Mouse (Mus musculus) forebrain, embryonic 10.5 days (tissue): ENCODE data around the gene Olfr1040. TPM values are rescaled to one million over a fixed set of nuclear protein-coding genes. Genes with fewer than 3 reads are reported as not detected.
"Not testable (repeated sequence)": the region's sequence is repeated elsewhere in the genome, so short reads cannot be mapped to it uniquely, and the experiment has no call there.

Experiments used
- DNase-seq: peaks from one replicate; pipeline ENCODE4 v3.0.0-alpha.2; 2017; ENCODE audit warnings: low spot score; ENCODE audit errors: extremely low spot score
- H3K27ac ChIP-seq: fragments of 300-500 bp; sonication (generic); 2 replicates; pipeline ENCODE4 v1.5.1; 2016; ENCODE audit warnings: mild to moderate bottlenecking
- H3K27me3 ChIP-seq: fragments of 300-500 bp; sonication (generic); 2 replicates; pipeline ENCODE4 v1.6.1; 2016; ENCODE audit warnings: mild to moderate bottlenecking; ENCODE audit not compliant: poor library complexity, severe bottlenecking
- H3K36me3 ChIP-seq: fragments of 300-500 bp; sonication (generic); replicated peaks from 2 replicates; pipeline ENCODE4 v1.6.1; 2016; ENCODE audit warnings: mild to moderate bottlenecking, moderate library complexity
- H3K4me1 ChIP-seq: fragments of 300-500 bp; sonication (generic); 2 replicates; pipeline ENCODE4 v1.6.1; 2016
- H3K4me3 ChIP-seq: fragments of 300-500 bp; sonication (generic); 2 replicates; pipeline ENCODE4 v1.5.1; 2016; ENCODE audit warnings: mild to moderate bottlenecking, moderate library complexity
- H3K9me3 ChIP-seq: fragments of 300-500 bp; sonication (generic); 2 replicates; pipeline ENCODE4 v1.6.1; 2016; ENCODE audit warnings: mild to moderate bottlenecking, moderate library complexity
- WGBS: fragments of 180-500 bp; shearing (Covaris S2); methylation state at CpG from one replicate; pipeline ENCODE4 v1.1.7; 2016; 5-methylcytosine and 5-hydroxymethylcytosine counted together
- polyA plus RNA-seq: library from polyadenylated mRNA; unstranded; fragments of >200 nt; fragmentation: Nextera tagmentation; extraction: Ambion mirVana; gene quantifications from 2 replicates; pipeline ENCODE4 v1.2.1, GENCODE M21; 2016

Olfr1040 gene
- polyA plus RNA-seq, result not detected in 2 replicates

- 88% methylated on average over 1 of the region's 1 CpGs for WGBS
- H3K4me3 ChIP-seq, result no peak within 1 kb of the TSS
- H3K36me3 ChIP-seq, result no peaks in the 10 kb centered on the region
- H3K27ac ChIP-seq, result no peak within 1 kb of the TSS
- no peak for DNase-seq
- no peaks in the 10 kb centered on the region for H3K9me3 ChIP-seq
- H3K4me1 ChIP-seq, result no peaks in the 10 kb centered on the region
- H3K27me3 ChIP-seq, result no peaks in the 10 kb centered on the region
These were observed at the start of gene Olfr1040 for GRCm38 (mm10) chr2:86146632-86147031. Gene Olfr1040, minus strand, starts transcription at chr2:86146732.

- no peak for DNase-seq
- Histone ChIP-seq H3K4me3 (no peak overlapping the region), H3K9me3 (no peaks in the 10 kb centered on the region), H3K27ac (no peak overlapping the region), H3K27me3 (no peaks in the 10 kb centered on the region), H3K36me3 (no peaks in the 10 kb centered on the region), H3K4me1 (no peaks in the 10 kb centered on the region)
- WGBS, result 68% methylated on average over 1 of the region's 1 CpGs
These were observed 49.3 kb upstream of the Olfr1040 start for GRCm38 (mm10) chr2:86195863-86196262.

GRCm38 (mm10) chr2:86185583-86185982, 39.1 kb upstream of the Olfr1040 start, which contains the start of gene Olfr52:
Gene Olfr52, minus strand, starts transcription at chr2:86185683.
- Histone ChIP-seq H3K4me3 (no peak within 1 kb of the TSS), H3K27ac (no peak within 1 kb of the TSS), H3K4me1 (no peaks in the 10 kb centered on the region), H3K9me3 (no peaks in the 10 kb centered on the region), H3K36me3 (no peaks in the 10 kb centered on the region), H3K27me3 (no peaks in the 10 kb centered on the region)
- no peak for DNase-seq

GRCm38 (mm10) chr2:86179950-86180349, 33.4 kb upstream of the Olfr1040 start:
- WGBS, result 84% methylated on average over 3 of the region's 3 CpGs
- Histone ChIP-seq H3K27me3 (no peaks in the 10 kb centered on the region), H3K27ac (no peak overlapping the region), H3K9me3 (no peaks in the 10 kb centered on the region), H3K36me3 (no peaks in the 10 kb centered on the region), H3K4me1 (no peaks in the 10 kb centered on the region), H3K4me3 (no peak overlapping the region)
- no peak for DNase-seq

- Histone ChIP-seq H3K36me3 (no peaks in the 10 kb centered on the region), H3K4me3 (no peak within 1 kb of the TSS), H3K9me3 (no peaks in the 10 kb centered on the region), H3K27ac (no peak within 1 kb of the TSS), H3K4me1 (no peaks in the 10 kb centered on the region), H3K27me3 (no peaks in the 10 kb centered on the region)
- DNase-seq, result no peak
These were observed 31.2 kb upstream of the Olfr1040 start, which contains the start of gene Olfr1044 for GRCm38 (mm10) chr2:86177720-86178119. Gene Olfr1044, minus strand, starts transcription at chr2:86177820.

GRCm38 (mm10) chr2:86175422-86175821, 28.9 kb upstream of the Olfr1040 start:
- not testable (repeated sequence) for H3K4me1 ChIP-seq, H3K27me3 ChIP-seq, H3K36me3 ChIP-seq, H3K27ac ChIP-seq, H3K9me3 ChIP-seq, DNase-seq, H3K4me3 ChIP-seq
- 78% methylated on average over 7 of the region's 7 CpGs for WGBS

- Histone ChIP-seq H3K36me3 (no peaks in the 10 kb centered on the region), H3K27ac (no peak within 1 kb of the TSS), H3K9me3 (no peaks in the 10 kb centered on the region), H3K4me1 (no peaks in the 10 kb centered on the region), H3K4me3 (no peak within 1 kb of the TSS), H3K27me3 (no peaks in the 10 kb centered on the region)
- DNase-seq, result no peak
- WGBS, result 88% methylated on average over 2 of the region's 2 CpGs
These were observed 20.9 kb upstream of the Olfr1040 start, which contains the start of gene Olfr1043 for GRCm38 (mm10) chr2:86167422-86167821. Gene Olfr1043, minus strand, starts transcription at chr2:86167522.

GRCm38 (mm10) chr2:86161738-86162137, 15.2 kb upstream of the Olfr1040 start, which contains the start of gene Olfr1042:
Gene Olfr1042, minus strand, starts transcription at chr2:86161838.
- Histone ChIP-seq H3K36me3 (no peaks in the 10 kb centered on the region), H3K4me1 (no peaks in the 10 kb centered on the region), H3K27me3 (no peaks in the 10 kb centered on the region), H3K9me3 (no peaks in the 10 kb centered on the region), H3K4me3 (no peak within 1 kb of the TSS), H3K27ac (no peak within 1 kb of the TSS)
- DNase-seq, result no peak
- 86% methylated on average over 2 of the region's 2 CpGs for WGBS

GRCm38 (mm10) chr2:86135828-86136227, 10.7 kb downstream of the Olfr1040 start, which contains the start of gene Olfr1039:
Gene Olfr1039, minus strand, starts transcription at chr2:86135928.
- H3K4me1 ChIP-seq, result no peaks in the 10 kb centered on the region
- no peaks in the 10 kb centered on the region for H3K36me3 ChIP-seq
- 94% methylated on average over 1 of the region's 1 CpGs for WGBS
- no peaks in the 10 kb centered on the region for H3K27me3 ChIP-seq
- DNase-seq, result no peak
- no peak within 1 kb of the TSS for H3K4me3 ChIP-seq
- no peaks in the 10 kb centered on the region for H3K9me3 ChIP-seq
- no peak within 1 kb of the TSS for H3K27ac ChIP-seq

Other genes with a start within 250 kb of the Olfr1040 start
- gene Olfr1024, start 241.7 kb downstream of the Olfr1040 start, polyA plus RNA-seq, result not detected in 2 replicates
- not detected in 2 replicates for gene Olfr1025-ps1, start 231.5 kb downstream of the Olfr1040 start, polyA plus RNA-seq
- gene Olfr1026, start 225.2 kb downstream of the Olfr1040 start, polyA plus RNA-seq, result not detected in 2 replicates
- not detected in 2 replicates for gene Olfr1028, start 196.3 kb downstream of the Olfr1040 start, polyA plus RNA-seq
- gene Olfr1029, start 172.8 kb downstream of the Olfr1040 start, polyA plus RNA-seq, result not detected in 2 replicates
- gene Olfr1030, start 167.5 kb downstream of the Olfr1040 start, polyA plus RNA-seq, result not detected in 2 replicates
- not detected in 2 replicates for gene Olfr1031, start 156.4 kb downstream of the Olfr1040 start, polyA plus RNA-seq
- gene Olfr1032, start 141.2 kb downstream of the Olfr1040 start, polyA plus RNA-seq, result not detected in 2 replicates
- gene Olfr1033, start 126.1 kb downstream of the Olfr1040 start, polyA plus RNA-seq, result not detected in 2 replicates
- gene Olfr1034, start 100.9 kb downstream of the Olfr1040 start, polyA plus RNA-seq, result not detected in 2 replicates
- not detected in 2 replicates for gene Olfr1036, start 72.7 kb downstream of the Olfr1040 start, polyA plus RNA-seq
- gene Olfr1037, start 59.3 kb downstream of the Olfr1040 start, polyA plus RNA-seq, result not detected in 2 replicates
- gene Olfr1039, start 10.8 kb downstream of the Olfr1040 start, polyA plus RNA-seq, result not detected in 2 replicates
- not detected in 2 replicates for gene Olfr1042, start 15.1 kb upstream of the Olfr1040 start, polyA plus RNA-seq
- gene Olfr1043, start 20.8 kb upstream of the Olfr1040 start, polyA plus RNA-seq, result not detected in 2 replicates
- gene Olfr1044, start 31.1 kb upstream of the Olfr1040 start, polyA plus RNA-seq, result not detected in 2 replicates
- gene Olfr52, start 39.0 kb upstream of the Olfr1040 start, polyA plus RNA-seq, result not detected in 2 replicates
- gene Olfr1045, start 56.3 kb upstream of the Olfr1040 start, polyA plus RNA-seq, result not detected in 2 replicates
- gene Olfr1046, start 72.6 kb upstream of the Olfr1040 start, polyA plus RNA-seq, result not detected in 2 replicates
- gene Olfr1047, start 84.7 kb upstream of the Olfr1040 start, polyA plus RNA-seq, result not detected in 2 replicates
- gene Olfr1048, start 93.6 kb upstream of the Olfr1040 start, polyA plus RNA-seq, result not detected in 2 replicates
- gene Olfr1049, start 111.6 kb upstream of the Olfr1040 start, polyA plus RNA-seq, result not detected in 2 replicates
- gene Olfr1051, start 132.4 kb upstream of the Olfr1040 start, polyA plus RNA-seq, result not detected in 2 replicates
- gene Olfr1052, start 145.7 kb upstream of the Olfr1040 start, polyA plus RNA-seq, result not detected in 2 replicates
- gene Olfr1053, start 168.6 kb upstream of the Olfr1040 start, polyA plus RNA-seq, result not detected in 2 replicates
- gene Olfr1054, start 188.7 kb upstream of the Olfr1040 start, polyA plus RNA-seq, result not detected in 2 replicates
- not detected in 2 replicates for gene Olfr1055, start 203.6 kb upstream of the Olfr1040 start, polyA plus RNA-seq
- gene Olfr1056, start 215.7 kb upstream of the Olfr1040 start, polyA plus RNA-seq, result not detected in 2 replicates
- gene Olfr1057, start 231.7 kb upstream of the Olfr1040 start, polyA plus RNA-seq, result not detected in 2 replicates
- not detected in 2 replicates for gene Olfr1058, start 241.8 kb upstream of the Olfr1040 start, polyA plus RNA-seq